Mouse (Mus musculus) heart, postnatal 36 days (tissue): ENCODE data around the gene Gm8011. TPM values are rescaled to one million over a fixed set of nuclear protein-coding genes. Genes with fewer than 3 reads are reported as not detected.
"Not testable (repeated sequence)": the region's sequence is repeated elsewhere in the genome, so short reads cannot be mapped to it uniquely, and the experiment has no call there.

ENCODE experiments used
- DNase-seq, 2 experiments: peaks; one replicate each; pipeline ENCODE4 v3.0.0; 2021 to 2022
- intact Hi-C: fragments of 180-260 bp; cut with DNase I; formaldehyde crosslinking; loops from one replicate; pipeline ENCODE4 v1.15.1; 2025
- total RNA-seq, 2 experiments: library from RNA; stranded (reverse); gene quantifications; 2 replicates each; pipeline ENCODE4 v1.2.3; 2021

Gm8011 gene
- not detected for total RNA-seq

GRCm38 (mm10) chr14:42463581-42463980 lies at the start of gene Gm8011:
TSS of gene Gm8011 (plus strand) at chr14:42463881.
- intact Hi-C loops, DNase-seq: not testable (repeated sequence)

- DNase-seq: not testable (repeated sequence)
Measured at GRCm38 (mm10) chr14:42439573-42439972, 24.1 kb upstream of the Gm8011 start, which contains the start of gene Gm8005. TSS of gene Gm8005 (minus strand) at chr14:42439673.

GRCm38 (mm10) chr14:42502249-42502648 lies 38.6 kb downstream of the Gm8011 start, which contains the start of gene Gm8020:
TSS of gene Gm8020 (minus strand) at chr14:42502349.
- DNase-seq, intact Hi-C loops: not testable (repeated sequence)

More at GRCm38 (mm10) chr14:42439573-42439972, 24.1 kb upstream of the Gm8011 start, which contains the start of gene Gm8005:
- intact Hi-C loops: not testable (repeated sequence)

Other genes starting within 250 kb of the Gm8011 start
- gene Gm17026, start 203.8 kb upstream of the Gm8011 start, total RNA-seq: not detected
- not detected for gene Gm9611, start 166.5 kb upstream of the Gm8011 start, total RNA-seq
- not detected for gene Gm7995, start 153.7 kb upstream of the Gm8011 start, total RNA-seq
- gene Gm8005, start 24.2 kb upstream of the Gm8011 start, total RNA-seq: not detected
- gene Gm8020, start 38.5 kb downstream of the Gm8011 start, total RNA-seq: not detected
- gene Gm8024, start 60.4 kb downstream of the Gm8011 start, total RNA-seq: not detected
- gene Gm17124, start 136.0 kb downstream of the Gm8011 start, total RNA-seq: not detected
- gene Gm3633, start 178.0 kb downstream of the Gm8011 start, total RNA-seq: not detected
- not detected for gene Gm10378, start 192.1 kb downstream of the Gm8011 start, total RNA-seq